Mouse (Mus musculus): Measurements from ENCODE around the gene H2-D1. TPM values are rescaled to one million over a fixed set of nuclear protein-coding genes. Genes with fewer than 3 reads are reported as not detected.

H2-D1 gene
- polyA plus RNA-seq, 1 experiment from 2014 or later, result 60.1 TPM

DNA sequence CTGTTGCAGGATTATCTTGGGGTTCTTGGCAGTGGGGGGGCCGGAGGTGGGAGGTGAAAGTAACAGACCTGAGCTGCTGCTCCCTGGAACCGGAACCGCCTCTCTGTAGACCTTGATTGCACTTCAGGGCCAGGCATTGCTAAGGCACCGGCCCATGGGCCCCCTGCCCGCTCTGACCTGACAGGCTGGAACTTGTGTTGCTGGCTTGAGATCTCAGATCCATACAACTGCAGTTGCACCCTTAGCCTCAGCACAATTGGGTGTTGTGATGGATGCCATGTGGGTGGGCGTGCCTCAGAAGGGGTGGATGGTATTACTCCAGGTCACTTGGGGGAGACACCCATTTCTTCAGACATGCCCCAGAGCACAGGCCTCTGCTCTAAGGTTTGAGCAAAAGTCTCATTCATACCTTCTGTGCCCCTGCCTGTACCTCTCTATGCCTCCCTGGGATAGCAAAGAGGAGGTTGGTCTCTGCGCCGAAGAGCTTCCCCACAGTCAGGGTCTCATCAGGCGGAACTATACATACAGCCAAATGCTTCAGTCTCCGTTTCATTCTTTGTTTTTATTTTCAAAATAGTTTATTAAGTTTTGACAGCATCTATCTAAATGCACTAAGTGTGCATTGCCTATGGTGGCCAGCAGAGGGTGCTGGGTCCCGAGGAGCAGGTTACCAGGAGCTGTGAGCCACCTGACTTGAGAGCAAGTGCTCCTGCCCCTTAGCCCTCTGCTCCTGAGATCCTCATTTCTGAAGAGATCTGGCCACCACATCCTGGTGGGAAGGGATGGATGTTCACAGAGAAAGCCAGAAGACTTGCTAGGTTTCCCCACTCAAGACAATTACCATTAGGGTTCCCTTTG, 8.1 kb upstream of the H2-D1 start:
- Histone ChIP-seq H3K4me1 (replicated peaks) (peaks cover 4% of the 10 kb centered on the region), H3K27ac (no peak overlapping the region)

DNA sequence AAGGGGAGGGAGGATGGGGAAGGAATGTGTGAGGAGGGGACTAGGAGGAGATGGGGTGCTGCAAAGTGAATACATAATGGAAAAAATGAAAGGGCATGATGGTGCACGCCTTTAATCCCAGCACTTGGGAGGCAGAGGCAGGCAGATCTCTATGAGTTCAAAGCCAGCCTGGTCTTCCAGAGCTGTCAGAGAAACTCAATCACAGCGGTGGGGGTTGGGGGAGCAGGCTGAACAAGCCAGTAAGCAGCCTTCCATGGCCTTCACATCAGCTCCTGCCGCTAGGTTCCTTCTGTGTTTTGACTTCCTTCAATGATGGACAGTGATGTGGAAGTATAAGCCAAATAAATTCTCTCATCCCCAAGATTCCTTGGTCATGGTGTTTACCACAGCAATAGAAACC, 7.2 kb upstream of the H2-D1 start:
- Histone ChIP-seq H3K36me3 (peaks cover 43% of the 10 kb centered on the region), H3K9me3 (no peaks in the 10 kb centered on the region), H3K4me1 (replicated peaks) (peaks cover 4% of the 10 kb centered on the region), H3K27me3 (ENCODE audit: insufficient read depth, poor library complexity, severe bottlenecking) (peaks cover 8% of the 10 kb centered on the region; the same call in 1 of the 2 replicates), H3K27ac (no peak overlapping the region), H3K4me3 (no peak overlapping the region)
- no peak for DNase-seq (ENCODE audit: low spot score)
- 66% methylated on average over 3 of the region's 3 CpGs for WGBS

More for the DNA sequence above, 8.1 kb upstream of the H2-D1 start:
- Histone ChIP-seq H3K27me3 (ENCODE audit: insufficient read depth, poor library complexity, severe bottlenecking) (peaks cover 8% of the 10 kb centered on the region; the same call in 1 of the 2 replicates), H3K4me3 (no peak overlapping the region), H3K9me3 (no peaks in the 10 kb centered on the region), H3K36me3 (peaks cover 52% of the 10 kb centered on the region)
- 60% methylated on average over 11 of the region's 11 CpGs for WGBS
- DNase-seq (ENCODE audit: low spot score), result peak; percentile 67

DNA sequence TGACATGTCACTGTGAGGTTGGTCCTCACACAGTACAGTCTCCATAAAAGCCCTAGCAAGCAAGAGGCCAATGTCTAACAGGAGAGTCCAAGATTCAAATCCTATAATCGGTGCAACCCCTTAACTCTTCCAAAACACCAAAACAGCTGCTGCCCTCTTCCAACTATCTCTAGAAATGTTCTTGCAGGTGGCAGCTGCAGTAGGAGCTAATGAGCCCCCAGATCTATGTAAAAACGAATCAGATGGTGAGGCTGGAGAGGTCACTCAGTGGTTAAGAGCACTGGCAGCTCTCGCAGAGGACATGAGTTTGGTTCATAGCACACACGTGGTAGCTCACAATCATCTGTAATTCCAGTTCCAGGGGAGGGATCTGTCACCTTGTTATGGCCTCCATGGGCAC, 6.8 kb upstream of the H2-D1 start:
- DNase-seq (ENCODE audit: low spot score), result no peak
- 73% methylated on average over 4 of the region's 4 CpGs for WGBS
- Histone ChIP-seq H3K36me3 (peaks cover 39% of the 10 kb centered on the region), H3K9me3 (no peaks in the 10 kb centered on the region), H3K27ac (no peak overlapping the region), H3K4me3 (no peak overlapping the region), H3K27me3 (ENCODE audit: insufficient read depth, poor library complexity, severe bottlenecking) (peaks cover 8% of the 10 kb centered on the region; the same call in 1 of the 2 replicates), H3K4me1 (replicated peaks) (peaks cover 4% of the 10 kb centered on the region)

DNA sequence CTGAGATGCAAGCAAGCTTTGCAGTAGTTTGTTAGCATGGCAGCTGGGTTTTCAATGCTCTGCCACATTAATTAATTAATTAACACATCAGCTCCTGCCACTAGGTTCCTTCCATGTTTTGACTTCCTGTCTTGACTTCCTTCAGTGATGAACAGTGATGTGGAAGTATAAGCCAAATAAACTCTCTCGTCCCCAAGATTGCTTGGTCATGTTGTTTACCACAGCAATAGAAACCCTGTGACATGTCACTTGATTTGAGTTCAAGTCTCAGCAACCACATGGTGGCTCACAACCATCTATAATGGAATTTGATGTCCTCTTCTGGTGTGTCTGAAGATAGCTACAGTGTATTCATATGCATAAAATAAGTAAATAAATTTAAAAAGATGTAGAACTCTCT, 5.2 kb upstream of the H2-D1 start:
- Histone ChIP-seq H3K4me3 (no peak overlapping the region), H3K36me3 (peaks cover 24% of the 10 kb centered on the region), H3K4me1 (replicated peaks) (peaks cover 9% of the 10 kb centered on the region), H3K27me3 (ENCODE audit: insufficient read depth, poor library complexity, severe bottlenecking) (peaks cover 18% of the 10 kb centered on the region), H3K9me3 (no peaks in the 10 kb centered on the region), H3K27ac (no peak overlapping the region)
- 85% methylated on average over 1 of the region's 1 CpGs for WGBS
- DNase-seq (ENCODE audit: low spot score), result no peak

DNA sequence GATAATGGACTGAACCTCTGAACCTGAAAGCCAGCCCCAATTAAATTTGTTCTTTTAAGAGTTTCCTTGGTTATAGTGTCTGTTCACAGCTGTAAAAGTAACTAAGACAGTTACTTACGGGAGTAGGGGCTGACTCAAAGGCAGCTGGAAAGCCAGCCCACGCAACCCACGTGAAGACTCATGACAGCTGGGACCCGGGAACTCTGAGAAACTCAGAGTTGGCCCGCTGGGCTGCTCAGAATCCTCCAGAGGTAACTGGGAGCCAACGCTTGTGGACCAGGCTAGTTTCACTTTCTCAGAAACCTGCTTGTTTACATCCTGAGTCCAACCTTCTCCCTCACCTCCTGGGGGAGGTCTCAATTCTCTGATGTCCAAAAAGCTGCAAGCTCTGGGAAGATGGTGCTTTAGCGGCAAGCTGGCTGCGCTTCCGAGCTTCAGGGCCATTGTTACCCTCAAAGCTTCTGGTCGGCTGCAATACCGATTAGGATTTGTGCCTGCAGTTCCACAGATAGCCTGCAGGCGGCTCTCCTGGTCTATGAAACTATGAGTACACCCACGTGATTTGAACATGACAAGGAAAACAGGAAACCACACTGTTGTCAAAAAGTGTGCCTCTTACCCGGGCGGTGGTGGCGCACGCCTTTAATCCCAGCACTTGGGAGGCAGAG, 4.6 kb upstream of the H2-D1 start:
- H3K27ac ChIP-seq, result peak overlapping the region; percentile 47; the same call in 1 of the 2 replicates
- WGBS, result 16% methylated on average over 17 of the region's 17 CpGs
- DNase-seq (ENCODE audit: low spot score), result peak; percentile 89
- no peaks in the 10 kb centered on the region for H3K9me3 ChIP-seq
- H3K36me3 ChIP-seq, result peaks cover 18% of the 10 kb centered on the region
- H3K4me1 ChIP-seq (replicated peaks), result peaks cover 13% of the 10 kb centered on the region
- H3K4me3 ChIP-seq, result peak overlapping the region; percentile 40
- H3K27me3 ChIP-seq (ENCODE audit: insufficient read depth, poor library complexity, severe bottlenecking), result peaks cover 24% of the 10 kb centered on the region

DNA sequence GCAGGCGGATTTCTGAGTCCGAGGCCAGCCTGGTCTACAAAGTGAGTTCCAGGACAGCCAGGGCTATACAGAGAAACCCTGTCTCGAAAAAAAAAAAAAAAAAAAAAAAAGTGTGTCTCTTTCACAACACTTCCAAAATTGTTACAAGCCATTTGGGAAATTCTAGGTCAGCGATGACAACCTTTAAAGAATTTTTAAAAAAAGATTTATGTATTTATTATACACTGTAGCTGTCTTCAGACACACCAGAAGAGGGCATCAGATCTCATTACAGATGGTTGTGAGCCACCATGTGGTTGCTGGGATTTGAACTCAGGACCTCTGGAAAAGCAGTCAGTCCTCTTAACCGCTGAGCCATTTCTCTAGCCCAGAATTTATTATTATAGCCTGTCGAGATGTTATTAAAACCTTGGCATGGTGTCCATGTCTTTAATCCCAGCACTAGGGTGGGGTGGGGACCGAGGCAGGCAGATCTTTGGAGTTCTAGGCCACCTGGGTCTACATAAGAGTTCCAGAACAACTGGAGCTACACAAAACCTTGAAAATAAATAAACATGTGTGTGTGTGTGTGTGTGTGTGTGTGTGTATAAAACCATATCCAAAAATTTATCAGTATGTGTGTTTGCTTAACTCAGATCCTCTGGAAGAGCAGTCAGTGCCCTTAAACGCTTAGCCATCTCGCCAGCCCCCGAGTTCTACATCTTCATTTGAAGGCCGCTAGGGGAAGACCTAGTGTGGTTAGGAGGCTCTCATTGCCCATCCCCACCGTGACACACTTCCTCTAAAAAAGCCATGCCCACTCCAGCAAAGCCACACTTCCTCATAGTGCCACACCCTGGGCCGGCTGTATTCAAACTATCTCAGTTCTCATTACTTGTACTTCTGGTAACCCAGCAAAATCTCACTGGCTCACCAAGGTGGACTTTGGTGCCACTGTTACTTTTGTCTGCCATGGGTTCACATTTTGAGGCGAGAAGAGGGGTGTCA, 3.7 kb upstream of the H2-D1 start:
- Histone ChIP-seq H3K4me1 (replicated peaks) (peaks cover 21% of the 10 kb centered on the region), H3K4me3 (no peak overlapping the region), H3K27ac (no peak overlapping the region), H3K36me3 (peaks cover 10% of the 10 kb centered on the region), H3K9me3 (no peaks in the 10 kb centered on the region), H3K27me3 (ENCODE audit: insufficient read depth, poor library complexity, severe bottlenecking) (peaks cover 32% of the 10 kb centered on the region)
- WGBS, result 69% methylated on average over 13 of the region's 14 CpGs
- DNase-seq (ENCODE audit: low spot score), result no peak

DNA sequence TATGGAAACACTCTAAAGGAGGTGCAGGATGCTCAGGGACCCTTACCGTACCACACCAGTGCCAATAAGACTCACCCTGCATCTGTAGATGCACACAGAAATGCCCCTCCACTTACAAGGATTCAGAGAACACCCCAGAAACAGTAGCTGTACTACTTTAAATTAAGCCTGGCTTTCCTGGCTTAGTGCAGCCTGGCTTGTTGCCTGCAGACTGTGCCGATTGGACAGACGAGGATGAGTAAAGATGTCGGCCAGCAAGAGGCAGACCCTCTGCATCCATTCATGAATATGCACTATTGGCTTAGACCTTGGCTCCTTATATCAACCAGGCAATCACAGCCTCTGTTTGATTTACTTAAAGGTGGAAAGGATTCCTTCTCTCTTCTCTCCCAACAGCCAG, 2.9 kb upstream of the H2-D1 start:
- Histone ChIP-seq H3K4me3 (no peak overlapping the region), H3K9me3 (no peaks in the 10 kb centered on the region), H3K27me3 (ENCODE audit: insufficient read depth, poor library complexity, severe bottlenecking) (peaks cover 40% of the 10 kb centered on the region), H3K27ac (no peak overlapping the region), H3K36me3 (peaks cover 1% of the 10 kb centered on the region; the same call in 1 of the 2 replicates), H3K4me1 (replicated peaks) (peaks cover 26% of the 10 kb centered on the region)
- 80% methylated on average over 4 of the region's 4 CpGs for WGBS
- no peak for DNase-seq (ENCODE audit: low spot score)

DNA sequence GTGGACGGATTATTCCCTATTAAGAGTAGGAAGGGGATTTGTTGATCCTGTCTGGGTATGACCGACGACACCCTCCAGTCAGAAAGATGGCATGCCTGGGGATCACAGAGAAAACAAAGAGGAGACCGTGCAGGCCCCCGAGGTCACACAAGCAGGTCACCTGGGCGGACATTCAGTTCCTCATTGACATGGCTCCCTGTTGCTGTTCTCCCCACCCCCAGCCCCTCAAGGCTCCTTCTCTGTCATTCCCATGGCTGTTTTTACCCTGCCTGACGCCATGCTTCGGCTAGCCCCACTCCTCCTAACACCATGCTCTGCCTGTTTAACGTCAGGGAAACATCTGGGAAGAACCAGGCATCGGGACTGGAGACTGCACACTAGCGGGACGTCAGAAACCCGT, 879 bp upstream of the H2-D1 start:
- Histone ChIP-seq H3K27me3 (ENCODE audit: insufficient read depth, poor library complexity, severe bottlenecking) (peaks cover 52% of the 10 kb centered on the region), H3K27ac (no peak overlapping the region), H3K9me3 (no peaks in the 10 kb centered on the region), H3K4me3 (no peak overlapping the region), H3K36me3 (no peaks in the 10 kb centered on the region), H3K4me1 (replicated peaks) (peaks cover 26% of the 10 kb centered on the region)
- WGBS, result 66% methylated on average over 13 of the region's 13 CpGs
- no peak for DNase-seq (ENCODE audit: low spot score)

DNA sequence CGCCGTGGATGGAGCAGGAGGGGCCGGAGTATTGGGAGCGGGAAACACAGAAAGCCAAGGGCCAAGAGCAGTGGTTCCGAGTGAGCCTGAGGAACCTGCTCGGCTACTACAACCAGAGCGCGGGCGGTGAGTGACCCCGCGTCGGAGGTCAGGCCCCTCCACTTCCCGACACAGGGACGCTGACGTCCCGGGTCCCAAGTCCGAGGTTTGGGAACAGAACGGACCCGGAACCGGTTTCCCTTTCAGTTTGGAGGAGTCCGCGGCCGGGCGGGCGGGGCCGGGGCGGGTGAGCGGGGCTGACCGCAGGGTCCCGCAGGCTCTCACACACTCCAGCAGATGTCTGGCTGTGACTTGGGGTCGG, 973 bp downstream of the H2-D1 start:
- peak; percentile 42 for DNase-seq (ENCODE audit: low spot score)
- H3K36me3 ChIP-seq, result no peaks in the 10 kb centered on the region
- H3K9me3 ChIP-seq, result no peaks in the 10 kb centered on the region
- peaks cover 22% of the 10 kb centered on the region for H3K4me1 ChIP-seq (replicated peaks)
- peak overlapping the region; percentile 84 for H3K27ac ChIP-seq
- H3K27me3 ChIP-seq (ENCODE audit: insufficient read depth, poor library complexity, severe bottlenecking), result peaks cover 48% of the 10 kb centered on the region
- WGBS, result 1% methylated on average over 31 of the region's 31 CpGs
- H3K4me3 ChIP-seq, result peak overlapping the region; percentile 69

DNA sequence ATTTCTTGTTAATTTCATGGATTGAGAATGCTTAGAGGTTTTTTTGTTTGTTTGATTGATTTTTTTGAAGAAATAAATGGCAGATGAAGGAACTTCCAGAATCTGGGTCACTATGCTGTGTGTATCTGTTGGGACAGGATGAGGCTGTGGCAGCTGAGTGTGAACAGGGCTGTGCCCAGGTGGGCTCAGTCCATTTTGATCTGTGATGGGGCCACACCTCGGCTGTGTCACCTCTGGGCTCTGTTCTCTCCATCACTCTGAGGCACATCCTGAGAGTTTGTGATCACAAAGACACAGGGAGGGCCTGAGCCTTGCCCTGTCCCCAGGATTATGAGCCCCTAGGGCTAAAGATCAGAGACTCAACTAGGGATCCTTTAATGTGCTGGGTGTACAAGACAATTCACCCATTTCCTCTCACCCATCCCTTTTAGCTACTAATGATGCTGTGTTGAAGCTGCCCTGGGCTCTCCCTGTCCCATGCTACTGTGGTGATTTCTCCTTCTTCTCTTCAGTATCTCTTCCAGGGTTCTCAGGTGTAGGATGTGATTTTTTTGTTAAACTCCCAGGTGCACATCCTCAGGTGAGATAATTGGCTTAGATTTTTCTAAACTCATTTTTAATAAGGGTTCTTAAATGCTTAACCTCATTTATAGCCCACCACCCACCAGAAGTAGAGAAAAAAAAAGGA, 5.0 kb downstream of the H2-D1 start:
- no peaks in the 10 kb centered on the region for H3K9me3 ChIP-seq
- H3K27me3 ChIP-seq (ENCODE audit: insufficient read depth, poor library complexity, severe bottlenecking), result peaks cover 36% of the 10 kb centered on the region
- no peak for DNase-seq (ENCODE audit: low spot score)
- H3K27ac ChIP-seq, result no peak overlapping the region
- no peak overlapping the region for H3K4me3 ChIP-seq
- no peaks in the 10 kb centered on the region for H3K36me3 ChIP-seq
- 84% methylated on average over 1 of the region's 1 CpGs for WGBS
- peaks cover 15% of the 10 kb centered on the region for H3K4me1 ChIP-seq (replicated peaks)

DNA sequence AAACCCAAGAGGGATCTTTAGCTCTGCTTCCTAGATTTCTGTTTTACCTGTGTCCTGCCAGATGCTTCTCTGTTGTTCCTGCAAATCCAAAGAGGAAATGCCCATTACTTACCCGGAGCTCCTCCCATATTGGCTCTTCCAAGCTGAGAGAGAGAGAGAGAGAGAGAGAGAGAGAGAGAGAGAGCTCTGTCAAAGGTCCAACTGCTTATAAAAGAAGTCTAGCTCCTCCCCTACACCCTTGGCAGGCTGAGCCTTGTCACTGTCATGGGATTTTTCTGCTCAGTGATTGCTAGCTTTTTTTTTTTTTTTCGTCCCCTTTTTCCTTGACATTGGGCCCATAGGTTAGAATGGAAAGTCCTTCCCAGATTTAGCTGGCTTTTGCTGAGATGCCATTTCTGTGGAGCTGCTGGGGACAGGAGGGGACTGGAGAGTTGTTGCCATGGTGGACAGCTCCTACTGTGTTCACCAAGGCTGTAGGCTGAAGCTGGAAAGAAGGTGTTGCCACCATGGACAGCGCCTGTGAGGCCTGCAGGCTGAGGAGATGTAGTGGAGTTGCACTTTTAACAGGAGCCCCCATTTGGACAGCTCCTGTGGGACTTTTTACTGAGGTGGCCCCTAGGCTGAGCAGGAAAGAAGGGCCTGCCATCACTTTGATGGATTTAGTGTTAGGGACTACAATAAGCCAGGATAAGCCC, 7.3 kb downstream of the H2-D1 start:
- Histone ChIP-seq H3K27ac (no peak overlapping the region), H3K27me3 (ENCODE audit: insufficient read depth, poor library complexity, severe bottlenecking) (peaks cover 15% of the 10 kb centered on the region), H3K4me3 (no peak overlapping the region), H3K36me3 (no peaks in the 10 kb centered on the region), H3K4me1 (replicated peaks) (no peaks in the 10 kb centered on the region), H3K9me3 (no peaks in the 10 kb centered on the region)
- WGBS, result 34% methylated on average over 3 of the region's 3 CpGs
- DNase-seq (ENCODE audit: low spot score), result peak; percentile 58

Measured in hindbrain, embryonic 10.5 days (tissue).